Mouse (Mus musculus) lung, adult 2 months (tissue): Measurements from ENCODE around the gene Endog. TPM values are rescaled to one million over a fixed set of nuclear protein-coding genes. Genes with fewer than 3 reads are reported as not detected.

ENCODE experiments used
- DNase-seq: peaks from one replicate; pipeline ENCODE4 v3.0.0; 2022
- H3K4me1 ChIP-seq: fragments of 200-500 bp; 2 replicates; pipeline ENCODE4 v1.6.1; 2011; ENCODE audit warnings: low read length; ENCODE audit not compliant: control insufficient read depth, insufficient read depth
- H3K4me3 ChIP-seq: fragments of 200-500 bp; replicated peaks from 2 replicates; pipeline ENCODE3; 2011; ENCODE audit warnings: low read depth, mild to moderate bottlenecking, control low read depth, low read length; ENCODE audit errors: extremely low read depth
- CTCF ChIP-seq: fragments of 200-500 bp; IDR thresholded peaks from 2 replicates; pipeline ENCODE4 v1.5.1; 2011; ENCODE audit warnings: mild to moderate bottlenecking, low read length, control low read depth; ENCODE audit not compliant: insufficient read depth
- POLR2A ChIP-seq: fragments of 200-500 bp; IDR thresholded peaks from 2 replicates; pipeline ENCODE4 v1.6.1; 2011; ENCODE audit warnings: low read depth, mild to moderate bottlenecking, control low read depth, low read length, borderline replicate concordance; ENCODE audit errors: extremely low read depth
- WGBS: fragments of 180-500 bp; shearing (Covaris S2); methylation state at CpG from one replicate; pipeline ENCODE4 v1.1.7; 2018; 5-methylcytosine and 5-hydroxymethylcytosine counted together
- polyA plus RNA-seq: library from polyadenylated mRNA; depleted of rRNA; stranded (reverse); fragments of >200 nt; gene quantifications from 2 replicates; pipeline ENCODE4 v1.2.3, GENCODE M21; 2012

The Endog gene
- polyA plus RNA-seq, 1 experiment: 58.1 TPM

DNA sequence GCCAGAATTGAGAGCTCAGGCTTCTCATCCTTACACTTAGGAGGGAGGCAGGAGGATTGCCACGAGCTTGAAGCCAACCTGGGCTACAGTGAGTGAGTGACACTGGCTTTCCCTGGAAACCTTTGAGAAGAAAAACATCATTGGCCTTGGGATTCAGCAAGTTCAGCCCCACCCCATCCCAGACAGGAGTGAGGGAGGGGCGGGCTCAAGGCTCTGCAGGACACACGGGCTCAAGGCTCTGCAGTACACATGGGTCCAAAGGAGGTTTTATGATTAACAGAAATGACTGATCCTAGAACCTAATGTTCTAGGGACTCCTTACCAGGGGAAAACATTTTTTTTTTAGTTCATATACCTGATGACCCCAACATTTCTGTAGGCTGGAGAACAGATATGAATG lies 12.4 kb downstream of the Endog start:
- Histone ChIP-seq H3K4me3 (no peak overlapping the region), H3K4me1 (no peaks in the 10 kb centered on the region)
- 65% methylated on average over 3 of the region's 3 CpGs for WGBS
- TF ChIP-seq POLR2A (no peak), CTCF (no peak)
- DNase-seq: no peak

DNA sequence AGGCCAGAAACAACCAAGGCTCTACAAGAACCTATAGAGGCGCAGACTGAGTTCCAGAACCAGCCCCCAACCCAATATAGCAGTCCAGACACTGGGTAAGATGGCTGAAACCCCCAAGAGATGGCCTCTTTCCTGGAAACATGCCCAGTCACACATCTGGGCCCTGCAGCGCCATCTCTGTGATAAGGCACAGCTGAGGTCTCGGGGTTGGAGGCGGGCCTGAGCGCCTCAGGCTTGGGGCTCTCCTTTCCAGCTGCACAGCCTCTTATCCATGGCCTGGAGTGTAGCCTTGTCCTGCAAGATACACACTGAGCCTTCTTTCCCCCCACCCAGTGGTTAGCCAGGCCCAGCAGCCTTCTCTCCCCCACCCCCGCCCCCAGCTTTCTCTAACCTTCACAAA lies 14.0 kb downstream of the Endog start:
- DNase-seq: no peak
- 92% methylated on average over 6 of the region's 6 CpGs for WGBS
- Histone ChIP-seq H3K4me1 (no peaks in the 10 kb centered on the region), H3K4me3 (no peak overlapping the region)
- TF ChIP-seq POLR2A: no peak

DNA sequence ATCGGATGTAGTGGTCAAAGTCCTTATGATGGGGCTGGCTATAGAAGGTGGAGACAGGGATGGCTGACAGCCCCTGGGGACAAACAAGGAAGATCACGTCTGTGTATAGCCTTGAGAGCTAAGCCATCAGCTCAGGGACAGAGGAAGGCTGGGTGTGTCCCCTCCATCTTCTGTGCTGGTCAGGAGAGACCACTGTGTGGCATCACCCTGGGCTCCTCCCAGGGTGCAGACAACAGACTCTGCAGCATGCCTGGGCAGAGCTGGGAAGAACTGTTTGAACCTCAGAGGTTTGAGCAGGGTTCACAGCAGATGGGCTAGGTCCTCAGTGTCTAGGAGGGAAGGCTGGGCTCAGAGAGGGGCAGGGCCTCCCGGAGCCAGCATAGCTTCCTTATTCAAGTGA lies 14.4 kb downstream of the Endog start:
- no peaks in the 10 kb centered on the region for H3K4me1 ChIP-seq
- TF ChIP-seq POLR2A: no peak
- no peak for TF ChIP-seq CTCF
- no peak for DNase-seq
- WGBS: 72% methylated on average over 3 of the region's 3 CpGs
- H3K4me3 ChIP-seq: no peak overlapping the region

DNA sequence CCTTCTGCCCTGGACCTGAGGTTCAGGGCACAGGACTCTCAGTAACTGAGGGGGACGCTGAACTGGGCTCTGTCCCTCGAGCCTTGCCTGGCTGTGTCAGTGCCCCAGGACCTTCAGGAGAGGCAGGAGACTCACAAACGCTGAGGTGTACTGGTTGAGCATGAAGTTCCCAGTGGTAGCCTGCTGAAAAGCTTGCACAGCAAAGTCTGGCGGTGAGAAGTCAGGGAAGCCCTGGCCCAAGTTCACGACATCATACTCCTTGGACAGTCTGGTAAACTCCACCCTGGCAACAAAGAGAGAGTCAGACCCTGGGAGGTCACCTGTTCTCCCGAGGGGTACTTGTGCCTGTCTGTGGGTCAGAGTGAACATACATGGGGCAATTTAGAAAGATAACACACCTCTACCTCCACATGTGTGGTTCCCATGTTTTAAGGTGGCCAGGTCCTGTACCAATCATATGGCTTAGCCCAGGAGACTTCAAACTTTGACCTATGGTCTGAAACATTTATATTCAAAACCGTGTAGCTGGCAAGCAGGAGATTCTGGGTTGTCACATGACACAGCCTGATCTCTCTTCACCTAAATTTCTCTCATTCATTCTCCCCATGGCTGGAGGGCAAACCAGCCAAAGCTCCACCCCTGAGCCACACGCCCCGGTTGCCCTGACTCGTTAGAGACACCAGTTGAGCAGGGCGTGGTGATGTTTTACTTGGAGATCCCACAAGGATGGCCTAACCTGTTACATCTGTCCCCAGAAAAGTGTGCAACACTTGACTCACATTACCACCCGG lies 20.7 kb downstream of the Endog start:
- Histone ChIP-seq H3K4me3 (no peak overlapping the region), H3K4me1 (no peaks in the 10 kb centered on the region)
- DNase-seq: no peak
- 84% methylated on average over 12 of the region's 12 CpGs for WGBS
- TF ChIP-seq CTCF: no peak
- TF ChIP-seq POLR2A: no peak

DNA sequence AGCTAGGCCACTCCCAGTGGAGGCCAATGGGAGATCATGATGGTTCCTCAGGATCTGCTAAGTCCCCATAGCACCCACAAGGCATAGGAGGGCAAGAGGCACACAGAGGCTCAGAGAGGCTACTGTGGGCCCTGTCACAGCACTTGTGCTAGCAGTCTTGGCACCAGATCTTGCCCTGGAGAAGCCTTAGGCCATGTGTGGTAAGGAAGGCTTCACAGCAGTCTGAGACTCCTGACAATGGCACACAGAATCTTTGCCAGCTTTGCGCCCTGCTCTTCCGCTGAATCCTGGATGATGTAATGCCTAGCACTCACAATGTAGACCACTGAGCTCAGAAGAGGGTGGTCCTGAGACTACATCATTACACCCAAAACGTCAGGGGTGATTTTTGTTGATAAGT lies 23.4 kb downstream of the Endog start:
- DNase-seq: no peak
- H3K4me3 ChIP-seq: no peak overlapping the region
- WGBS: 72% methylated on average over 3 of the region's 3 CpGs
- H3K4me1 ChIP-seq: no peaks in the 10 kb centered on the region
- TF ChIP-seq CTCF (no peak), POLR2A (no peak)

DNA sequence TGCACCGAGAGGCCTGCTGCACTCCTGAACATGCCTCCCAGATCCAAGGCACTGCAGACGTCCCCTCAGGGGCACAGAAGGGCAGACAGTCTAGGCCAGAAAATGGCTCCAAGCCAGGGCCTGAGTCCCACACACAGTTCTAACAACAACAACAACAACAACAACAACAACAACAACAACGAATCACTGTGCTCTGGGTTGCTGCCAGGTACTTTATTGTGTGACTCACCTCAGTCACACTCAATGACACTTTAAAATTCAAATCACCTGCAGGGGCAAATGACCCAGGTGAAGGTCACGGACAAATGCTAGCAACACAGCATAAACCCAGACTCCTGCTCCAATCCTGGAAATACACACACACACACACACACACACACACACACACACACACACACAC lies 26.7 kb downstream of the Endog start:
- no peak for DNase-seq
- TF ChIP-seq CTCF: no peak
- no peak for TF ChIP-seq POLR2A
- WGBS: 60% methylated on average over 4 of the region's 4 CpGs
- H3K4me1 ChIP-seq: no peaks in the 10 kb centered on the region
- H3K4me3 ChIP-seq: no peak overlapping the region

DNA sequence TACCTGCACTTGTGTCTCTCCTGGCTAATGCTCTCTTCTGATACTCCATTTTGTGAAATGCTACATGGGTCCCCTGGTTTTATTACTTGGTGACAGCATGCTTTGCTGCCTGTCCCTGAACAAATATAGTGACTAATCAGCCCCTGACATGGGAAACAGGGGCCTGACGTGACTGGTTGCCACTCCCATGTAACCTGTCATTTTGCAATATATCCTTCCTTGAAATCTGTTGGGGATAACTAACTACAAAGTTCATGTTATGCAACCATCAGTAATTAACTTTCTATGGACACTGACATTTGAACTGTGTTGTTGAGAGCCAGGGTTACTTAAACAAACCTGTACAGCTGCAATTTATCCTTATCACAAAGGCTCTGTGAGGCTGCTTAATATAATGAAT lies 28.7 kb downstream of the Endog start:
- no peak overlapping the region for H3K4me3 ChIP-seq
- peaks cover 2% of the 10 kb centered on the region; the same call in 1 of the 2 replicates for H3K4me1 ChIP-seq
- no peak for DNase-seq
- WGBS: 46% methylated on average over 1 of the region's 1 CpGs
- no peak for TF ChIP-seq CTCF

DNA sequence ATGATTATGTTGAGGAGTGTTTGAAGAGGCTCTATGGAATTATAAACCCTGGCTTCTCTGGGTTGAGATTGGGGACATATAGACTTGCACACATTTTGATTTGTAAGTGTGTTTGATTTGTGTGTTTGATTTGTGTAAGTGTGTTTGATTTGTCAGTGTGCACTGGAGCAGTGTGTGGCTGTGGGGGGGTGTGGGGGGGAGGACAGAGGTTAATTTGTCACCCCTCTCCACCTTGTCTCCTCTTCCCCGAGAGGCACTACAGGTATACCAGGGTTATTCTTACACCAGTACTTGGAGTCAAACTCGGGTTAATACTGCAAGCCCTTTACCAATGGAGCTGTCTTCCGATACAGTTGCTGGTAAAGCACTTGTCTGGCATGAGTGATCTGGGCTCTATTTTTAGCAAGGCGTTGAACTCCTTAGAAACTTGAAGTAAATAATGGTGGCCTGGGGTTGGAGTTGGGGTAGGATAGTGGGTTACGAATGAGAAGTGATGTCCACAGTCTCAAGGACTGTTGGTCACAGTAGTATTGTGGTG lies 29.2 kb downstream of the Endog start:
- 50% methylated on average over 5 of the region's 5 CpGs for WGBS
- DNase-seq: no peak
- no peak overlapping the region for H3K4me3 ChIP-seq
- peaks cover 2% of the 10 kb centered on the region; the same call in 1 of the 2 replicates for H3K4me1 ChIP-seq
- TF ChIP-seq POLR2A: no peak
- TF ChIP-seq CTCF: no peak

DNA sequence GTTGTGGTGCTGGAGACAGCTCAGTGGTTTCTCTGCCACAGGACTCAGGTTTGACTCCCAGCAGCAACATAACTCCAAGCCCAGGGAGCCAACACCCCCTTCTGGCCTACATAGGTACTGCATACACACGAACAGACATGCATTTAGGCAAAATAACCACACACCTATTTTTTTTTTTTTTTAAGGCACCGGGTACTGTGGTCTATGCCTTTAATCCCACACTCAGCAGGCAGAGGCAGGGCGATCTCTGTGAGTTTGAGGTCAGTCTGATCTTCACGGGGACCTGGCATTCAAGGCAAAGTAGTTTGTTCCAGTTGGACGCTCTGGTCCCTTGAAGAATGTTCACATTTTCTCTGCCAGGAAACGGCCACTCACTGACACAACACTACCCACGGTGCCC lies 32.1 kb downstream of the Endog start:
- no peak for DNase-seq
- Histone ChIP-seq H3K4me1 (peaks cover 6% of the 10 kb centered on the region; the same call in 1 of the 2 replicates), H3K4me3 (no peak overlapping the region)
- whole genome bisulfite sequencing: 75% methylated on average over 7 of the region's 7 CpGs
- TF ChIP-seq CTCF: peak; percentile 44; the same call in 1 of the 2 replicates
- no peak for TF ChIP-seq POLR2A

DNA sequence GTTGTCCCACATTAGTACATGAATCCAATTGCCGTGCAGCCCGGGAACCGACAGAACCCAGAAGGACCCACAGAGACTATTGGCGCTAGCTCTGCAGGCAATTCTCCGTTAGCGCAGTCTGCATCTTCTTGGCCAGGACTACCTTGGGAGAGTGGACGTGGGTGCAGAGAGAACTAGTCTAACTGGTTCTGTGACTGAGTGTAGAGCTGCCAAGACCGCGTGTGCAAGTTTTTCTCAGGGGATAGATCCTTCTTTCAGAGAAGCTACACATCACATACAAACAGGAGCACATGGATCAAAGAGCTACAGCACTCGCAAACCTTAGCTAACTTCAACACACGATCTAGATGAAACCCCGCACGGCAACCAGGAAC lies 33.9 kb downstream of the Endog start:
- Histone ChIP-seq H3K4me3 (peak overlapping the region; percentile 65), H3K4me1 (peaks cover 6% of the 10 kb centered on the region; the same call in 1 of the 2 replicates)
- no peak for TF ChIP-seq POLR2A
- TF ChIP-seq CTCF: no peak
- DNase-seq: no peak
- WGBS: 1% methylated on average over 13 of the region's 13 CpGs
